Mouse (Mus musculus) neural tube, embryonic 15.5 days (tissue): ENCODE measurements around the gene Btnl6. TPM values are rescaled to one million over a fixed set of nuclear protein-coding genes. Genes with fewer than 3 reads are reported as not detected.
"Not testable (repeated sequence)": the region's sequence is repeated elsewhere in the genome, so short reads cannot be mapped to it uniquely, and the experiment has no call there.

ENCODE experiments used
- ATAC-seq: fragments of 200-750 bp; cut with Nextera tagmentation; 2 replicates; pipeline ENCODE4 v1.8.0; 2017; ENCODE audit warnings: mild to moderate bottlenecking, moderate TSS enrichment, moderate library complexity; ENCODE audit not compliant: low FRiP score
- H3K27ac ChIP-seq: fragments of 300-500 bp; sonication (generic); replicated peaks from 2 replicates; pipeline ENCODE4 v1.5.1; 2015; ENCODE audit warnings: mild to moderate bottlenecking, inconsistent platforms
- H3K27me3 ChIP-seq: fragments of 300-500 bp; sonication (generic); replicated peaks from 2 replicates; pipeline ENCODE4 v1.6.1; 2015; ENCODE audit warnings: inconsistent platforms
- H3K36me3 ChIP-seq: fragments of 300-500 bp; sonication (generic); 2 replicates; pipeline ENCODE4 v1.6.1; 2015; ENCODE audit warnings: inconsistent platforms
- H3K4me1 ChIP-seq: fragments of 300-500 bp; sonication (generic); 2 replicates; pipeline ENCODE4 v1.6.1; 2015; ENCODE audit warnings: inconsistent platforms
- H3K4me2 ChIP-seq: fragments of 300-500 bp; sonication (generic); 2 replicates; pipeline ENCODE4 v1.6.1; 2015; ENCODE audit warnings: inconsistent platforms, mild to moderate bottlenecking, moderate library complexity
- H3K4me3 ChIP-seq: fragments of 300-500 bp; sonication (generic); replicated peaks from 2 replicates; pipeline ENCODE4 v1.5.1; 2015; ENCODE audit warnings: mild to moderate bottlenecking, inconsistent platforms
- H3K9ac ChIP-seq: fragments of 300-500 bp; sonication (generic); replicated peaks from 2 replicates; pipeline ENCODE4 v1.6.1; 2015; ENCODE audit warnings: mild to moderate bottlenecking, inconsistent platforms
- H3K9me3 ChIP-seq: fragments of 300-500 bp; sonication (generic); replicated peaks from 2 replicates; pipeline ENCODE4 v1.6.1; 2016; ENCODE audit warnings: inconsistent platforms
- WGBS: fragments of 180-500 bp; shearing (Covaris S2); methylation state at CpG from one replicate; pipeline ENCODE4 v1.1.7; 2015; ENCODE audit warnings: mixed read lengths; 5-methylcytosine and 5-hydroxymethylcytosine counted together
- polyA plus RNA-seq: library from polyadenylated mRNA; unstranded; fragments of >200 nt; fragmentation: Nextera tagmentation; extraction: Ambion mirVana; gene quantifications from 2 replicates; pipeline ENCODE4 v1.2.1, GENCODE M21; 2015

The Btnl6 gene
- polyA plus RNA-seq, 1 experiment from 2014 or later = not detected

GRCm38 (mm10) chr17:34497319-34497718, 19.8 kb downstream of the Btnl6 start:
- not testable (repeated sequence) for H3K4me3 ChIP-seq
- 81% methylated on average over 3 of the region's 3 CpGs for WGBS

DNA sequence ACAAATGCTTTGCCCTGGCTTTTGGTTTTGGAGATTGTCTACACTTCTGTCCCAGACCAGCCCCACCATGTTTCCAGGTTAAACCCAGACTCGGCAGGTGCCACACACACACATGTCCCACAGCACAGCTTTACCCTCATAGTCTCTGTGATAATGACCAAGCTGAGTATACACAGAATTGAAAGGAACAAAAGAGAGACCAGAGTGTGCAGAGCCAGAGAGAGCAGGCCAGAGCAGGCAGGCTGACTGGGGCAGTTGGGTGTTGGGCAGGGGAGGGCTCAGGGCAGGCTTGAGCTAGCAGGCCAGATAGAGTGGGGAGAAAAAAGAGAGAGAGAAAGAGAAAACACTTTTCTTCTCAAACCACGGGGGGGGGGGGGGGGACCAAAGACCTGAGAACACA, 20.6 kb downstream of the Btnl6 start:
- Histone ChIP-seq H3K27me3 (no peaks in the 10 kb centered on the region), H3K36me3 (no peaks in the 10 kb centered on the region), H3K4me1 (no peaks in the 10 kb centered on the region), H3K4me3 (no peak overlapping the region), H3K9me3 (no peaks in the 10 kb centered on the region), H3K9ac (no peak overlapping the region), H3K4me2 (no peak overlapping the region), H3K27ac (no peak overlapping the region)
- 97% methylated on average over 1 of the region's 2 CpGs for WGBS
- no peak for ATAC-seq

More at GRCm38 (mm10) chr17:34497319-34497718, 19.8 kb downstream of the Btnl6 start:
- H3K9ac ChIP-seq, H3K9me3 ChIP-seq, ATAC-seq, H3K4me2 ChIP-seq, H3K27ac ChIP-seq, H3K36me3 ChIP-seq, H3K27me3 ChIP-seq, H3K4me1 ChIP-seq: not testable (repeated sequence)

GRCm38 (mm10) chr17:34495156-34495555, 22.0 kb downstream of the Btnl6 start:
- not testable (repeated sequence) for H3K27me3 ChIP-seq, H3K4me1 ChIP-seq, H3K9ac ChIP-seq, ATAC-seq, H3K27ac ChIP-seq, H3K36me3 ChIP-seq, H3K9me3 ChIP-seq, H3K4me2 ChIP-seq, H3K4me3 ChIP-seq
- WGBS = 92% methylated on average over 2 of the region's 2 CpGs

DNA sequence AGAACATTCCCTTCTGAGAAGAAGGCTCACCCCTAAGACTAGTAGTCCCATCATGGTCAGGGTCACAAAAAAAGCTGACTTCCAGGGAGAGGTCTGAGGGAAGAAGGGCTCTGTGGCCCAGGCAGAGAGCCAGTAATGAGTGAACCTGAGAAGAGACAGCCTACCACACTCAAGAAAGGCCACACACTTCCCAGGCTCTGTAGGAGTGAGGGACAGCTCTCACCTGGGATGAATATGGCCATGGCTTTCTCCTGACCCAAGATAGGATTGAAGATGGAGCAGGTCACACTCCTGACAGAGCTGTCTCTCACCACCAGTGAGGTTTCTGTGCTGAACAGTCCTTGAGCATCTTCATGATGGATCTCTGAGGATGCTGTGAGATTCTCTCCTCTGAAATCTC, 24.4 kb downstream of the Btnl6 start:
- no peaks in the 10 kb centered on the region for H3K27me3 ChIP-seq
- H3K4me1 ChIP-seq = no peaks in the 10 kb centered on the region
- no peak overlapping the region for H3K27ac ChIP-seq
- ATAC-seq = no peak
- no peak overlapping the region for H3K4me3 ChIP-seq
- H3K9me3 ChIP-seq = no peaks in the 10 kb centered on the region
- H3K4me2 ChIP-seq = no peak overlapping the region
- H3K9ac ChIP-seq = no peak overlapping the region
- H3K36me3 ChIP-seq = no peaks in the 10 kb centered on the region

GRCm38 (mm10) chr17:34477238-34478013, 39.7 kb downstream of the Btnl6 start, which contains the start of gene Btnl4:
Gene Btnl4, minus strand, starts transcription at chr17:34477318.
- H3K36me3 ChIP-seq, H3K4me2 ChIP-seq, H3K4me1 ChIP-seq, H3K9ac ChIP-seq, H3K4me3 ChIP-seq, ATAC-seq, H3K9me3 ChIP-seq, H3K27ac ChIP-seq, H3K27me3 ChIP-seq: not testable (repeated sequence)
- 88% methylated on average over 5 of the region's 5 CpGs for WGBS

- 77% methylated on average over 1 of the region's 2 CpGs for WGBS
- H3K4me3 ChIP-seq = no peak overlapping the region
- no peaks in the 10 kb centered on the region for H3K27me3 ChIP-seq
- no peaks in the 10 kb centered on the region for H3K36me3 ChIP-seq
- no peak overlapping the region for H3K4me2 ChIP-seq
- no peaks in the 10 kb centered on the region for H3K9me3 ChIP-seq
- no peak for ATAC-seq
- H3K27ac ChIP-seq = no peak overlapping the region
- no peak overlapping the region for H3K9ac ChIP-seq
- H3K4me1 ChIP-seq = no peaks in the 10 kb centered on the region
Observed at GRCm38 (mm10) chr17:34476427-34476826, 40.7 kb downstream of the Btnl6 start.

DNA sequence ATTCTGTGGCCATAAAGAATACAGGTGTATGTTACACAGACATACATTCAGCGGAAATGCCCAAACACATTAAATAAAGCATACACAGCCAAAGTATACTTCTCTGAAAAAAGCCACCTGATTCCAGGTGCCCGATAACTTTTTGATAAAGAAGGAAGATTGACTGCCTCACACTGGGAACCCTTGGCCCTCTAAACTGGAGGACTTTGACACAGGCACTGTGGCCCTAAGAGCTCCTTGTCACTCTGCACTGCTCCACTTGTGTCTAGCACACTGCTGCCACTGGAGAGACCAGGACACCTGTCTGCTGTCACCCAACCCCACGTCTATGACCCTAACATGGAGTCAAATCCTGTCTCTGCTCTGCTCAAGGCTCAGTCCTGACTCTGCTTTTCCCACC, 42.1 kb downstream of the Btnl6 start:
- ATAC-seq = no peak
- no peak overlapping the region for H3K27ac ChIP-seq
- H3K36me3 ChIP-seq = no peaks in the 10 kb centered on the region
- H3K4me2 ChIP-seq = no peak overlapping the region
- H3K27me3 ChIP-seq = no peaks in the 10 kb centered on the region
- WGBS = 85% methylated on average over 3 of the region's 3 CpGs
- H3K9ac ChIP-seq = no peak overlapping the region
- no peaks in the 10 kb centered on the region for H3K9me3 ChIP-seq
- no peak overlapping the region for H3K4me3 ChIP-seq
- no peaks in the 10 kb centered on the region for H3K4me1 ChIP-seq

GRCm38 (mm10) chr17:34470491-34470890, 46.7 kb downstream of the Btnl6 start:
- Histone ChIP-seq H3K9ac (no peak overlapping the region), H3K27me3 (no peaks in the 10 kb centered on the region), H3K4me2 (no peak overlapping the region), H3K9me3 (no peaks in the 10 kb centered on the region), H3K4me3 (no peak overlapping the region), H3K36me3 (no peaks in the 10 kb centered on the region), H3K4me1 (no peaks in the 10 kb centered on the region), H3K27ac (no peak overlapping the region)
- WGBS = 89% methylated on average over 2 of the region's 2 CpGs
- ATAC-seq = no peak

GRCm38 (mm10) chr17:34465906-34466305, 51.2 kb downstream of the Btnl6 start:
- not testable (repeated sequence) for H3K4me3 ChIP-seq, H3K9ac ChIP-seq, H3K9me3 ChIP-seq, ATAC-seq, H3K27me3 ChIP-seq, H3K4me1 ChIP-seq, H3K36me3 ChIP-seq, H3K4me2 ChIP-seq, H3K27ac ChIP-seq

DNA sequence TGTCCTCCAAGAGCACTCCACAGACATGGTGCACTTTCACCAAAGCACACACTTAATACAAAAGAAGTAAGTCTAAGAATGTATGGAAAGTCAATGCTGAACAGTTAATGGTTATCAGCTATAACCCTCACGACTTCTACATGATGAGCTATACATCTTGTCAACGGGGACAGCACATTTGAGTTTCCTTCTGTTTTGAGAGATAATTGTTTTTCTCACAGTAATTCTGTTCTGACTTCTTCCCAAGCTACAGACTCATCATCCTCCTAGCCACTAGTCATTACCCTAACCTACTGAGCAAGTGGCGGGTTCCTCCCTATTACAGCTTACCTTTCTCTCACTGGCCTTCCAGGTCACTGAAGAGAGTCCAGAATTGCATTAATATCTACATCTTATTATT, 57.9 kb downstream of the Btnl6 start:
- Histone ChIP-seq H3K36me3 (no peaks in the 10 kb centered on the region), H3K9ac (no peak overlapping the region), H3K27ac (no peak overlapping the region), H3K4me2 (no peak overlapping the region), H3K4me3 (no peak overlapping the region), H3K4me1 (no peaks in the 10 kb centered on the region), H3K9me3 (no peaks in the 10 kb centered on the region), H3K27me3 (no peaks in the 10 kb centered on the region)
- WGBS = 86% methylated on average over 3 of the region's 3 CpGs
- ATAC-seq = no peak
